Mouse (Mus musculus): ENCODE measurements around the gene Rph3a. TPM values are rescaled to one million over a fixed set of nuclear protein-coding genes. Genes with fewer than 3 reads are reported as not detected.

The Rph3a gene
- not detected in 2 replicates for polyA plus RNA-seq (2014; fragmentation: Nextera tagmentation; extraction: Ambion mirVana)

GRCm38 (mm10) chr5:121009811-121010569 is at the start of gene Rph3a:
Gene Rph3a (minus strand): TSS chr5:121010092.
- Histone ChIP-seq H3K4me3 (ENCODE audit: low read depth, low read length) (no peak within 1 kb of the TSS), H3K4me2 (no peak within 1 kb of the TSS; the same call in 1 of the 2 replicates), H3K27ac (ENCODE audit: low read depth, low read length) (no peak within 1 kb of the TSS), H3K36me3 (ENCODE audit: control insufficient read depth, insufficient read depth, low read length) (no peaks in the 10 kb centered on the region), H3K9me3 (replicated peaks; ENCODE audit: control insufficient read depth, low read length) (no peaks in the 10 kb centered on the region), H3K27me3 (ENCODE audit: control insufficient read depth, insufficient read depth, low read length) (peaks cover 22% of the 10 kb centered on the region), H3K9ac (ENCODE audit: low read depth, low read length) (no peak within 1 kb of the TSS), H3K4me1 (ENCODE audit: control insufficient read depth, insufficient read depth, low read length) (no peaks in the 10 kb centered on the region)
- no peak for ATAC-seq (replicated peaks; ENCODE audit: insufficient number of reproducible peaks, low FRiP score, low TSS enrichment)
- 67% methylated on average over 12 of the region's 12 CpGs for WGBS (ENCODE audit: insufficient replicate concordance)

GRCm38 (mm10) chr5:121058261-121058660 is 48.4 kb upstream of the Rph3a start:
- H3K9ac ChIP-seq (ENCODE audit: low read depth, low read length), result no peak overlapping the region
- no peaks in the 10 kb centered on the region for H3K4me1 ChIP-seq (ENCODE audit: control insufficient read depth, insufficient read depth, low read length)
- H3K36me3 ChIP-seq (ENCODE audit: control insufficient read depth, insufficient read depth, low read length), result no peaks in the 10 kb centered on the region
- H3K4me3 ChIP-seq (ENCODE audit: low read depth, low read length), result no peak overlapping the region
- ATAC-seq (replicated peaks; ENCODE audit: insufficient number of reproducible peaks, low FRiP score, low TSS enrichment), result no peak
- WGBS (ENCODE audit: insufficient replicate concordance), result 88% methylated on average over 11 of the region's 11 CpGs
- H3K4me2 ChIP-seq, result no peak overlapping the region
- H3K27ac ChIP-seq (ENCODE audit: low read depth, low read length), result no peak overlapping the region
- no peaks in the 10 kb centered on the region for H3K27me3 ChIP-seq (ENCODE audit: control insufficient read depth, insufficient read depth, low read length)
- no peaks in the 10 kb centered on the region for H3K9me3 ChIP-seq (replicated peaks; ENCODE audit: control insufficient read depth, low read length)

GRCm38 (mm10) chr5:121053886-121054285 is 44.0 kb upstream of the Rph3a start:
- H3K9me3 ChIP-seq (replicated peaks; ENCODE audit: control insufficient read depth, low read length), result no peaks in the 10 kb centered on the region
- 70% methylated on average over 9 of the region's 9 CpGs for WGBS (ENCODE audit: insufficient replicate concordance)
- no peak overlapping the region for H3K4me2 ChIP-seq
- H3K27me3 ChIP-seq (ENCODE audit: control insufficient read depth, insufficient read depth, low read length), result no peaks in the 10 kb centered on the region
- no peak for ATAC-seq (replicated peaks; ENCODE audit: insufficient number of reproducible peaks, low FRiP score, low TSS enrichment)
- H3K36me3 ChIP-seq (ENCODE audit: control insufficient read depth, insufficient read depth, low read length), result no peaks in the 10 kb centered on the region
- H3K9ac ChIP-seq (ENCODE audit: low read depth, low read length), result no peak overlapping the region
- H3K4me3 ChIP-seq (ENCODE audit: low read depth, low read length), result no peak overlapping the region
- no peaks in the 10 kb centered on the region for H3K4me1 ChIP-seq (ENCODE audit: control insufficient read depth, insufficient read depth, low read length)
- H3K27ac ChIP-seq (ENCODE audit: low read depth, low read length), result no peak overlapping the region

- ATAC-seq (replicated peaks; ENCODE audit: insufficient number of reproducible peaks, low FRiP score, low TSS enrichment), result no peak
- Histone ChIP-seq H3K4me2 (no peak overlapping the region), H3K9ac (ENCODE audit: low read depth, low read length) (no peak overlapping the region), H3K9me3 (replicated peaks; ENCODE audit: control insufficient read depth, low read length) (no peaks in the 10 kb centered on the region), H3K4me3 (ENCODE audit: low read depth, low read length) (no peak overlapping the region), H3K4me1 (ENCODE audit: control insufficient read depth, insufficient read depth, low read length) (no peaks in the 10 kb centered on the region), H3K27ac (ENCODE audit: low read depth, low read length) (no peak overlapping the region), H3K36me3 (ENCODE audit: control insufficient read depth, insufficient read depth, low read length) (no peaks in the 10 kb centered on the region), H3K27me3 (ENCODE audit: control insufficient read depth, insufficient read depth, low read length) (no peaks in the 10 kb centered on the region)
- 45% methylated on average over 9 of the region's 9 CpGs for WGBS (ENCODE audit: insufficient replicate concordance)
Measured at GRCm38 (mm10) chr5:121041791-121042190, 31.9 kb upstream of the Rph3a start.

- 78% methylated on average over 9 of the region's 9 CpGs for WGBS (ENCODE audit: insufficient replicate concordance)
- no peaks in the 10 kb centered on the region for H3K9me3 ChIP-seq (replicated peaks; ENCODE audit: control insufficient read depth, low read length)
- ATAC-seq (replicated peaks; ENCODE audit: insufficient number of reproducible peaks, low FRiP score, low TSS enrichment), result no peak
Measured at GRCm38 (mm10) chr5:121039465-121039864, 29.6 kb upstream of the Rph3a start.

GRCm38 (mm10) chr5:121030161-121030560 is 20.3 kb upstream of the Rph3a start:
- Histone ChIP-seq H3K36me3 (ENCODE audit: control insufficient read depth, insufficient read depth, low read length) (no peaks in the 10 kb centered on the region), H3K9ac (ENCODE audit: low read depth, low read length) (no peak overlapping the region), H3K4me2 (no peak overlapping the region), H3K27ac (ENCODE audit: low read depth, low read length) (no peak overlapping the region), H3K4me1 (ENCODE audit: control insufficient read depth, insufficient read depth, low read length) (no peaks in the 10 kb centered on the region), H3K27me3 (ENCODE audit: control insufficient read depth, insufficient read depth, low read length) (no peaks in the 10 kb centered on the region), H3K4me3 (ENCODE audit: low read depth, low read length) (no peak overlapping the region), H3K9me3 (replicated peaks; ENCODE audit: control insufficient read depth, low read length) (no peaks in the 10 kb centered on the region)
- WGBS (ENCODE audit: insufficient replicate concordance), result 73% methylated on average over 9 of the region's 9 CpGs
- ATAC-seq (replicated peaks; ENCODE audit: insufficient number of reproducible peaks, low FRiP score, low TSS enrichment), result no peak

More at GRCm38 (mm10) chr5:121039465-121039864, 29.6 kb upstream of the Rph3a start:
- no peak overlapping the region for H3K27ac ChIP-seq (ENCODE audit: low read depth, low read length)
- no peak overlapping the region for H3K4me3 ChIP-seq (ENCODE audit: low read depth, low read length)
- H3K27me3 ChIP-seq (ENCODE audit: control insufficient read depth, insufficient read depth, low read length), result no peaks in the 10 kb centered on the region
- H3K4me1 ChIP-seq (ENCODE audit: control insufficient read depth, insufficient read depth, low read length), result no peaks in the 10 kb centered on the region
- H3K36me3 ChIP-seq (ENCODE audit: control insufficient read depth, insufficient read depth, low read length), result no peaks in the 10 kb centered on the region
- H3K4me2 ChIP-seq, result no peak overlapping the region
- H3K9ac ChIP-seq (ENCODE audit: low read depth, low read length), result no peak overlapping the region

- 58% methylated on average over 9 of the region's 9 CpGs for WGBS (ENCODE audit: insufficient replicate concordance)
- Histone ChIP-seq H3K9me3 (replicated peaks; ENCODE audit: control insufficient read depth, low read length) (no peaks in the 10 kb centered on the region), H3K4me3 (ENCODE audit: low read depth, low read length) (no peak overlapping the region), H3K36me3 (ENCODE audit: control insufficient read depth, insufficient read depth, low read length) (no peaks in the 10 kb centered on the region), H3K9ac (ENCODE audit: low read depth, low read length) (no peak overlapping the region), H3K27me3 (ENCODE audit: control insufficient read depth, insufficient read depth, low read length) (0 out of 2 replicates have a peak, but pooled peaks cover 3% of the 10 kb centered on the region), H3K4me1 (ENCODE audit: control insufficient read depth, insufficient read depth, low read length) (no peaks in the 10 kb centered on the region), H3K27ac (ENCODE audit: low read depth, low read length) (no peak overlapping the region), H3K4me2 (no peak overlapping the region)
- ATAC-seq (replicated peaks; ENCODE audit: insufficient number of reproducible peaks, low FRiP score, low TSS enrichment), result no peak
Measured at GRCm38 (mm10) chr5:121019505-121019904, 9.6 kb upstream of the Rph3a start.

- 66% methylated on average over 5 of the region's 5 CpGs for WGBS (ENCODE audit: insufficient replicate concordance)
- H3K36me3 ChIP-seq (ENCODE audit: control insufficient read depth, insufficient read depth, low read length), result no peaks in the 10 kb centered on the region
- no peaks in the 10 kb centered on the region for H3K4me1 ChIP-seq (ENCODE audit: control insufficient read depth, insufficient read depth, low read length)
- no peak overlapping the region for H3K27ac ChIP-seq (ENCODE audit: low read depth, low read length)
- H3K4me3 ChIP-seq (ENCODE audit: low read depth, low read length), result no peak overlapping the region
- ATAC-seq (replicated peaks; ENCODE audit: insufficient number of reproducible peaks, low FRiP score, low TSS enrichment), result no peak
- H3K9me3 ChIP-seq (replicated peaks; ENCODE audit: control insufficient read depth, low read length), result no peaks in the 10 kb centered on the region
- peaks cover 7% of the 10 kb centered on the region; the same call in 1 of the 2 replicates for H3K27me3 ChIP-seq (ENCODE audit: control insufficient read depth, insufficient read depth, low read length)
- no peak overlapping the region for H3K9ac ChIP-seq (ENCODE audit: low read depth, low read length)
- H3K4me2 ChIP-seq, result no peak overlapping the region
Measured at GRCm38 (mm10) chr5:121017699-121018098, 7.8 kb upstream of the Rph3a start.

- no peak overlapping the region for H3K27ac ChIP-seq (ENCODE audit: low read depth, low read length)
- H3K4me2 ChIP-seq, result no peak overlapping the region
- 30% methylated on average over 12 of the region's 12 CpGs for WGBS (ENCODE audit: insufficient replicate concordance)
- no peaks in the 10 kb centered on the region for H3K9me3 ChIP-seq (replicated peaks; ENCODE audit: control insufficient read depth, low read length)
- no peak overlapping the region for H3K9ac ChIP-seq (ENCODE audit: low read depth, low read length)
- H3K36me3 ChIP-seq (ENCODE audit: control insufficient read depth, insufficient read depth, low read length), result no peaks in the 10 kb centered on the region
- no peaks in the 10 kb centered on the region for H3K4me1 ChIP-seq (ENCODE audit: control insufficient read depth, insufficient read depth, low read length)
- no peak overlapping the region for H3K4me3 ChIP-seq (ENCODE audit: low read depth, low read length)
- ATAC-seq (replicated peaks; ENCODE audit: insufficient number of reproducible peaks, low FRiP score, low TSS enrichment), result no peak
- H3K27me3 ChIP-seq (ENCODE audit: control insufficient read depth, insufficient read depth, low read length), result peaks cover 7% of the 10 kb centered on the region; the same call in 1 of the 2 replicates
Measured at GRCm38 (mm10) chr5:121016405-121016804, 6.5 kb upstream of the Rph3a start.
